Mouse (Mus musculus): ENCODE measurements around the gene Tmem175.
A peak's percentile ranks its signal among the peaks of the same experiment; 100 is the strongest.

GRCm38 (mm10) chr5:108645651-108646342 is 16.2 kb downstream of the Tmem175 start:
- TF ChIP-seq POLR2A (IDR thresholded peaks at IDR 0.05; ENCODE audit: borderline replicate concordance, control insufficient read depth, low read depth, low read length) (no peak), CTCF (IDR thresholded peaks at IDR 0.05; ENCODE audit: control insufficient read depth, insufficient read depth, low read length) (0 out of 2 replicates have a peak, but pooled peaks have one; percentile 4)

All from bone marrow, adult 2 months (tissue).